Mouse (Mus musculus) cortical plate, adult 2 months (tissue): ENCODE measurements around the gene Polk.

Experiments
- CTCF ChIP-seq: fragments of 200-500 bp; IDR thresholded peaks from 2 replicates; pipeline ENCODE4 v1.5.1; 2011; ENCODE audit warnings: mild to moderate bottlenecking, control low read depth, low read length; ENCODE audit not compliant: insufficient read depth; ENCODE audit errors: extremely low read depth
- POLR2A ChIP-seq: fragments of 200-500 bp; IDR thresholded peaks from 2 replicates; pipeline ENCODE4 v1.6.1; 2011; ENCODE audit warnings: mild to moderate bottlenecking, low read length, control low read depth; ENCODE audit not compliant: insufficient read depth; ENCODE audit errors: extremely low read depth

GRCm38 (mm10) chr13:96584201-96584600, 41.8 kb upstream of the Polk start:
- TF ChIP-seq CTCF (no peak), POLR2A (no peak)
